Mouse (Mus musculus): ENCODE measurements around the gene Ring1. TPM values are rescaled to one million over a fixed set of nuclear protein-coding genes. Genes with fewer than 3 reads are reported as not detected.

Gene Ring1
- total RNA-seq (2021) = 10 to 100 TPM; 32.5 to 37.8 TPM
- long read RNA-seq, experiment 1, transcript Ring1-201 (7 exons, 2,034 nt) = major isoform, 16 of 46 reads
- long read RNA-seq, experiment 1, partial matches to known transcripts = 9 of 46 reads
- long read RNA-seq, experiment 1, other reads (novel, unspliced or antisense) = 21 of 46 reads
- long read RNA-seq, experiment 2, transcript Ring1-201 (7 exons, 2,034 nt) = major isoform, 18 of 63 reads
- long read RNA-seq, experiment 2, partial matches to known transcripts = 23 of 63 reads
- long read RNA-seq, experiment 2, other reads (novel, unspliced or antisense) = 21 of 63 reads

- DNase-seq (ENCODE audit: low spot score in 2 of 2) = peak; percentile 87 to 93
Observed at GRCm38 (mm10) chr17:34024317-34024821, at the start of gene Ring1. Gene Ring1 (minus strand): TSS chr17:34024680.

GRCm38 (mm10) chr17:34072091-34072490, 47.6 kb upstream of the Ring1 start:
- DNase-seq (ENCODE audit: low spot score in 2 of 2) = no peak

GRCm38 (mm10) chr17:34068864-34069263, 44.4 kb upstream of the Ring1 start:
- no peak for DNase-seq (ENCODE audit: low spot score in 2 of 2)

- DNase-seq (ENCODE audit: low spot score in 2 of 2) = no peak
Observed at GRCm38 (mm10) chr17:34057224-34057623, 32.7 kb upstream of the Ring1 start.

GRCm38 (mm10) chr17:34047404-34048050, 23.0 kb upstream of the Ring1 start:
- no peak for DNase-seq (ENCODE audit: low spot score in 2 of 2)

GRCm38 (mm10) chr17:34045941-34046340, 21.5 kb upstream of the Ring1 start:
- DNase-seq (ENCODE audit: low spot score in 2 of 2) = no peak

GRCm38 (mm10) chr17:34039562-34040450, 15.3 kb upstream of the Ring1 start:
- DNase-seq (ENCODE audit: low spot score in 2 of 2) = peak in 1 of 2 experiments; percentile 33

- peak in 1 of 2 experiments; percentile 31 for DNase-seq (ENCODE audit: low spot score in 2 of 2)
Observed at GRCm38 (mm10) chr17:34038878-34039561, 14.5 kb upstream of the Ring1 start, which contains the start of gene Col11a2. Gene Col11a2 (plus strand): TSS chr17:34039437.

- DNase-seq (ENCODE audit: low spot score in 2 of 2) = peak in 1 of 2 experiments; percentile 73
Observed at GRCm38 (mm10) chr17:34038440-34038839, 14.0 kb upstream of the Ring1 start.

GRCm38 (mm10) chr17:34037241-34037640, 12.8 kb upstream of the Ring1 start:
- DNase-seq (ENCODE audit: low spot score in 2 of 2) = no peak

GRCm38 (mm10) chr17:34036647-34037046, 12.2 kb upstream of the Ring1 start:
- no peak for DNase-seq (ENCODE audit: low spot score in 2 of 2)

- DNase-seq (ENCODE audit: low spot score in 2 of 2) = no peak
Observed at GRCm38 (mm10) chr17:34035517-34035916, 11.0 kb upstream of the Ring1 start.

- DNase-seq (ENCODE audit: low spot score in 2 of 2) = peak in 1 of 2 experiments; percentile 67
Observed at GRCm38 (mm10) chr17:34034064-34034463, 9.6 kb upstream of the Ring1 start.

- peak in 1 of 2 experiments; percentile 8 for DNase-seq (ENCODE audit: low spot score in 2 of 2)
Observed at GRCm38 (mm10) chr17:34033441-34033840, 9.0 kb upstream of the Ring1 start.

GRCm38 (mm10) chr17:34032806-34033205, 8.3 kb upstream of the Ring1 start:
- peak in 1 of 2 experiments; percentile 25 for DNase-seq (ENCODE audit: low spot score in 2 of 2)

- no peak for DNase-seq (ENCODE audit: low spot score in 2 of 2)
Observed at GRCm38 (mm10) chr17:34032174-34032632, 7.7 kb upstream of the Ring1 start.

- peak; percentile 98 to 99 for DNase-seq (ENCODE audit: low spot score in 2 of 2)
Observed at GRCm38 (mm10) chr17:34031465-34032173, 7.1 kb upstream of the Ring1 start, which contains the start of the genes Slc39a7 and Rxrb. Gene Slc39a7 (minus strand): TSS chr17:34031682. Gene Rxrb (plus strand): TSS chr17:34031812.

GRCm38 (mm10) chr17:34030861-34031326, 6.4 kb upstream of the Ring1 start:
- no peak for DNase-seq (ENCODE audit: low spot score in 2 of 2)

GRCm38 (mm10) chr17:34029890-34030595, 5.6 kb upstream of the Ring1 start:
- peak in 1 of 2 experiments; percentile 18 for DNase-seq (ENCODE audit: low spot score in 2 of 2)
